8 mouse cellular contexts compared by ENCODE assay signal in genomic region chr9:20645121-20645520, GRCm38 (mm10). TPM values are rescaled to one million over a fixed set of nuclear protein-coding genes. Genes with fewer than 3 reads are reported as not detected.
DNase-seq lines count a peak whose midpoint lies in the region; ATAC-seq and TF ChIP-seq lines count a peak whose summit lies in the region.

No protein-coding gene starts in this region.

- intact Hi-C loops in left cerebral cortex, adult 2 months (cut with DNase I): loop anchor here (2.0 to 10.0 kb wide), 2 partner anchors 64 to 150 kb away; partner anchors contain the start of genes Zfp426 and Zfp846

- DNase-seq in left cerebral cortex, adult 2 months (ENCODE audit: extremely low spot score in 1 of 2, low spot score in 2 of 2): no peak
- DNase-seq in left cerebral cortex, adult 9 months (ENCODE audit: low spot score in 2 of 2): no peak
- DNase-seq in T-cell, adult 2 months (ENCODE audit: low spot score): peak; percentile 88
- peak; percentile 50 for DNase-seq in forebrain, postnatal 0 days
- DNase-seq in liver, postnatal 0 days: no peak
- DNase-seq in gastrocnemius, adult 8-10 months (ENCODE audit: low spot score in 2 of 2): no peak
- no peak for DNase-seq in thymus, postnatal 36 days

- H3K4me3 ChIP-seq in left cerebral cortex, adult 2 months: peak overlapping the region; percentile 95
- H3K4me3 ChIP-seq in forebrain, postnatal 0 days (ENCODE audit: low read depth, low read length): peak overlapping the region; percentile 65
- peak overlapping the region; percentile 95 for H3K4me3 ChIP-seq in liver, postnatal 0 days (ENCODE audit: low read depth, low read length)
- peak overlapping the region; percentile 80 for H3K4me3 ChIP-seq in olfactory bulb, adult 2 months (ENCODE audit: insufficient read depth, low read depth, low read length)

- no peak for ATAC-seq in forebrain, postnatal 0 days
- no peak for ATAC-seq in liver, postnatal 0 days

- H3K36me3 ChIP-seq in forebrain, postnatal 0 days (ENCODE audit: insufficient read depth): peaks cover 26% of the 10 kb centered on the region
- H3K36me3 ChIP-seq in liver, postnatal 0 days (replicated peaks; ENCODE audit: insufficient read depth, low read length): peaks cover 10% of the 10 kb centered on the region

- peak overlapping the region; percentile 84 for H3K27ac ChIP-seq in left cerebral cortex, adult 2 months
- peak overlapping the region; percentile 90 for H3K27ac ChIP-seq in forebrain, postnatal 0 days (ENCODE audit: low read depth, low read length)
- peak overlapping the region; percentile 95 for H3K27ac ChIP-seq in liver, postnatal 0 days (ENCODE audit: low read depth)
- H3K27ac ChIP-seq in olfactory bulb, adult 2 months (ENCODE audit: insufficient read depth, low read depth, low read length): no peak overlapping the region

- TF ChIP-seq CTCF in left cerebral cortex, adult 2 months (IDR thresholded peaks at IDR 0.05): no peak
- no peak for TF ChIP-seq CTCF in forebrain, postnatal 0 days (IDR thresholded peaks at IDR 0.05; ENCODE audit: low read depth)
- no peak for TF ChIP-seq CTCF in liver, postnatal 0 days (IDR thresholded peaks at IDR 0.05; ENCODE audit: low read depth)
- TF ChIP-seq CTCF in olfactory bulb, adult 2 months (IDR thresholded peaks at IDR 0.05; ENCODE audit: insufficient read depth, low read depth, low read length): no peak

- H3K9me3 ChIP-seq in forebrain, postnatal 0 days (ENCODE audit: low read length): no peaks in the 10 kb centered on the region
- H3K9me3 ChIP-seq in liver, postnatal 0 days (ENCODE audit: low read length): no peaks in the 10 kb centered on the region

- H3K4me1 ChIP-seq in forebrain, postnatal 0 days (ENCODE audit: insufficient read depth): peaks cover 21% of the 10 kb centered on the region; the same call in 1 of the 2 replicates
- H3K4me1 ChIP-seq in liver, postnatal 0 days (ENCODE audit: insufficient read depth): peaks cover 20% of the 10 kb centered on the region
- peaks cover 17% of the 10 kb centered on the region for H3K4me1 ChIP-seq in olfactory bulb, adult 2 months (ENCODE audit: control insufficient read depth, insufficient read depth, low read length)

- peak overlapping the region; percentile 78 for H3K4me2 ChIP-seq in forebrain, postnatal 0 days (ENCODE audit: low read depth)
- H3K4me2 ChIP-seq in liver, postnatal 0 days (ENCODE audit: low read depth, low read length): peak overlapping the region; percentile 90

- no peaks in the 10 kb centered on the region for H3K27me3 ChIP-seq in forebrain, postnatal 0 days (ENCODE audit: insufficient read depth, low read length)
- H3K27me3 ChIP-seq in liver, postnatal 0 days (ENCODE audit: insufficient read depth, low read length): no peaks in the 10 kb centered on the region

- peak overlapping the region; percentile 73 for H3K9ac ChIP-seq in forebrain, postnatal 0 days
- peak overlapping the region; percentile 92 for H3K9ac ChIP-seq in liver, postnatal 0 days (replicated peaks)

- TF ChIP-seq POLR2A in olfactory bulb, adult 2 months (IDR thresholded peaks at IDR 0.05; ENCODE audit: insufficient read depth, low read depth, low read length): no peak

- 6% methylated on average over 17 of the region's 17 CpGs for WGBS in forebrain, postnatal 0 days
- 2% methylated on average over 17 of the region's 17 CpGs for WGBS in liver, postnatal 0 days (ENCODE audit: insufficient replicate concordance)
- 6% methylated on average over 17 of the region's 17 CpGs for WGBS in olfactory bulb, adult 2 months

- TF ChIP-seq EP300 in liver, postnatal 0 days (IDR thresholded peaks at IDR 0.05; ENCODE audit: low read depth): no peak

RNA-seq across cellular contexts. Expression of gene Fbxl12, which starts 0.6 kb away (rescaled TPM):
- 10 to 100 TPM; 26.4 to 28.6 TPM for total RNA-seq in left cerebral cortex, adult 2 months (2021)
- 15.6 and 18.7 TPM in 2 replicates for total RNA-seq in forebrain, postnatal 0 days (2014; rRNA removed)
- polyA plus RNA-seq in forebrain, postnatal 0 days (2015; fragmentation: Nextera tagmentation; extraction: Ambion mirVana): 12.5 and 13.4 TPM in 2 replicates
- 7.1 and 7.3 TPM in 2 replicates for polyA plus RNA-seq in liver, postnatal 0 days (2015; fragmentation: Nextera tagmentation; extraction: Ambion mirVana)
- not detected in 2 replicates for polyA plus RNA-seq in olfactory bulb, adult 2 months (2012; ENCODE audit: insufficient read depth, insufficient read length, low replicate concordance, missing spikeins)
- 1 to 10 TPM; 3.8 to 5.9 (median 4.7) TPM for total RNA-seq in gastrocnemius, adult 8-10 months (2022)

RNA-seq across cellular contexts. Expression of gene Ubl5, which starts 2.4 kb away (rescaled TPM):
- total RNA-seq in left cerebral cortex, adult 2 months (2021): 100 to 1,000 TPM; 289 to 312 TPM
- 166 and 215 TPM in 2 replicates for total RNA-seq in forebrain, postnatal 0 days (2014; rRNA removed)
- 533 and 690 TPM in 2 replicates for polyA plus RNA-seq in forebrain, postnatal 0 days (2015; fragmentation: Nextera tagmentation; extraction: Ambion mirVana)
- polyA plus RNA-seq in liver, postnatal 0 days (2015; fragmentation: Nextera tagmentation; extraction: Ambion mirVana): 245 and 257 TPM in 2 replicates
- 162 TPM in 1 of 2 replicates, not detected in the other for polyA plus RNA-seq in olfactory bulb, adult 2 months (2012; ENCODE audit: insufficient read depth, insufficient read length, low replicate concordance, missing spikeins)
- total RNA-seq in gastrocnemius, adult 8-10 months (2022): 100 to 1,000 TPM; 164 to 206 (median 183) TPM

RNA-seq across cellular contexts. Expression of gene Pin1, which starts 6.8 kb away (rescaled TPM):
- total RNA-seq in left cerebral cortex, adult 2 months (2021): 10 to 100 TPM; 40.0 to 41.5 TPM
- 38.8 and 46.6 TPM in 2 replicates for total RNA-seq in forebrain, postnatal 0 days (2014; rRNA removed)
- 62.0 and 76.0 TPM in 2 replicates for polyA plus RNA-seq in forebrain, postnatal 0 days (2015; fragmentation: Nextera tagmentation; extraction: Ambion mirVana)
- polyA plus RNA-seq in liver, postnatal 0 days (2015; fragmentation: Nextera tagmentation; extraction: Ambion mirVana): 15.0 and 15.5 TPM in 2 replicates
- not detected in 2 replicates for polyA plus RNA-seq in olfactory bulb, adult 2 months (2012; ENCODE audit: insufficient read depth, insufficient read length, low replicate concordance, missing spikeins)
- 10 to 100 TPM; 12.2 to 15.0 (median 13.7) TPM for total RNA-seq in gastrocnemius, adult 8-10 months (2022)

Comparison
In these comparisons a context has a peak if more than half of its experiments do, and no peak if none do; other contexts are left out.
1. DNase-seq: peak in T-cell, adult 2 months (single experiment) and forebrain, postnatal 0 days (single experiment); none in left cerebral cortex, adult 2 months (0 of 2), left cerebral cortex, adult 9 months (0 of 2), liver, postnatal 0 days (single experiment), gastrocnemius, adult 8-10 months (0 of 2) and thymus, postnatal 36 days (0 of 2).
2. Peak in every context shown above with its lines, with median percentiles within 50 percentile points of each other: H3K4me3 ChIP-seq.